Mouse (Mus musculus) CH12.LX (cell line): ENCODE measurements around the gene Gkn2.

ENCODE experiments used
- CHD1 ChIP-seq: IDR thresholded peaks from 2 replicates; pipeline ENCODE4 v1.6.1; 2012; ENCODE audit warnings: low read depth, low read length, improper control_type of control experiment, inconsistent platforms
- E2F4 ChIP-seq: IDR thresholded peaks from 2 replicates; pipeline ENCODE4 v1.6.1; 2011; ENCODE audit warnings: low read depth, low read length, improper control_type of control experiment; ENCODE audit not compliant: insufficient replicate concordance
- ELF1 ChIP-seq: IDR thresholded peaks from 2 replicates; pipeline ENCODE4 v1.6.1; 2014; ENCODE audit warnings: low read depth, mild to moderate bottlenecking, inconsistent platforms, low read length, improper control_type of control experiment
- JUN ChIP-seq: IDR thresholded peaks from 2 replicates; pipeline ENCODE4 v1.6.1; 2011; ENCODE audit warnings: low read depth, mild to moderate bottlenecking, low read length, improper control_type of control experiment, moderate library complexity; ENCODE audit not compliant: insufficient read depth
- MAFK ChIP-seq: IDR thresholded peaks from 2 replicates; pipeline ENCODE4 v1.6.1; 2011; ENCODE audit warnings: low read length, improper control_type of control experiment; ENCODE audit not compliant: insufficient replicate concordance
- NELFE ChIP-seq: IDR thresholded peaks from 2 replicates; pipeline ENCODE4 v1.6.1; 2011; ENCODE audit warnings: low read depth, low read length, improper control_type of control experiment
- POLR2A ChIP-seq: IDR thresholded peaks from 2 replicates; pipeline ENCODE4 v1.6.1; 2011; ENCODE audit warnings: low read depth, mild to moderate bottlenecking, improper control_type of control experiment, low read length
- ZNF384 ChIP-seq: IDR thresholded peaks from 2 replicates; pipeline ENCODE4 v1.6.1; 2012; ENCODE audit warnings: low read depth, low read length, improper control_type of control experiment, inconsistent platforms

GRCm38 (mm10) chr6:87369223-87369622 lies 3.9 kb upstream of the Gkn2 start:
- TF ChIP-seq POLR2A (no peak), JUN (no peak), CHD1 (no peak), E2F4 (no peak), ZNF384 (no peak), NELFE (no peak), MAFK (no peak), ELF1 (no peak)
